Mouse (Mus musculus) small intestine, adult 2 months (tissue): ENCODE data around the gene Rarb.

Experiments used
- CTCF ChIP-seq: fragments of 200-500 bp; IDR thresholded peaks from 2 replicates; pipeline ENCODE4 v1.5.1; 2012; ENCODE audit warnings: low read depth, mild to moderate bottlenecking, control low read depth, inconsistent platforms, low read length, moderate library complexity, mixed read lengths; ENCODE audit not compliant: insufficient replicate concordance, insufficient read length; ENCODE audit errors: extremely low read depth
- POLR2A ChIP-seq: fragments of 200-500 bp; IDR thresholded peaks from 2 replicates; pipeline ENCODE4 v1.6.1; 2012; ENCODE audit warnings: low read depth, mild to moderate bottlenecking, control low read depth, inconsistent platforms, low read length, moderate library complexity

GRCm38 (mm10) chr14:16483656-16484380, 335.1 kb downstream of the Rarb start:
- TF ChIP-seq CTCF = no peak
- no peak for TF ChIP-seq POLR2A
